Mouse (Mus musculus) cerebellum, adult 2 months (tissue): ENCODE data around the gene Gm20708. TPM values are rescaled to one million over a fixed set of nuclear protein-coding genes. Genes with fewer than 3 reads are reported as not detected.

Experiments used
- DNase-seq, 2 experiments: peaks; one replicate each; pipeline ENCODE4 v3.0.0; 2021
- H3K27ac ChIP-seq: fragments of 200-500 bp; 2 replicates; pipeline ENCODE4 v1.5.1; 2012; ENCODE audit warnings: low read length, control low read depth, inconsistent platforms; ENCODE audit not compliant: insufficient read depth
- H3K27me3 ChIP-seq: fragments of 200-500 bp; 2 replicates; pipeline ENCODE4 v1.6.1; 2012; ENCODE audit warnings: inconsistent platforms, mild to moderate bottlenecking, low read length, moderate library complexity; ENCODE audit not compliant: control insufficient read depth, insufficient read depth
- H3K4me1 ChIP-seq: fragments of 200-500 bp; 2 replicates; pipeline ENCODE4 v1.6.1; 2011; ENCODE audit warnings: low read length; ENCODE audit not compliant: control insufficient read depth, insufficient read depth
- H3K4me3 ChIP-seq: fragments of 200-500 bp; replicated peaks from 2 replicates; pipeline ENCODE3; 2011; ENCODE audit warnings: mild to moderate bottlenecking, low read depth, low read length, control low read depth; ENCODE audit not compliant: insufficient read depth
- CTCF ChIP-seq: fragments of 200-500 bp; IDR thresholded peaks from 2 replicates; pipeline ENCODE4 v1.5.1; 2011; ENCODE audit warnings: low read depth, mild to moderate bottlenecking, control low read depth, low read length, moderate library complexity, borderline replicate concordance; ENCODE audit not compliant: insufficient read depth
- POLR2A ChIP-seq: fragments of 200-500 bp; IDR thresholded peaks from 2 replicates; pipeline ENCODE4 v1.6.1; 2011; ENCODE audit warnings: low read length, control low read depth, borderline replicate concordance; ENCODE audit not compliant: insufficient read depth
- whole genome bisulfite sequencing: fragments of 180-500 bp; shearing (Covaris S2); methylation state at CpG from one replicate; pipeline ENCODE4 v1.1.7; 2018; 5-methylcytosine and 5-hydroxymethylcytosine counted together
- polyA plus RNA-seq: library from polyadenylated mRNA; depleted of rRNA; stranded (reverse); fragments of >200 nt; gene quantifications from 2 replicates; pipeline ENCODE4 v1.2.3, GENCODE M21; 2012

The Gm20708 gene
- polyA plus RNA-seq, 1 experiment = 0.93 TPM

- TF ChIP-seq CTCF (no peak), POLR2A (no peak)
- no peak for DNase-seq
- WGBS = 2% methylated on average over 34 of the region's 34 CpGs
- Histone ChIP-seq H3K27me3 (no peaks in the 10 kb centered on the region; the same call in 1 of the 2 replicates), H3K4me3 (no peak within 1 kb of the TSS), H3K27ac (no peak within 1 kb of the TSS), H3K4me1 (peaks cover 10% of the 10 kb centered on the region; the same call in 1 of the 2 replicates)
These were observed 16.0 kb downstream of the Gm20708 start, which contains the start of the genes Afmid and Tk1 for GRCm38 (mm10) chr11:117825333-117826101. Gene Afmid (plus strand): TSS chr11:117825924. Gene Tk1 (minus strand): TSS chr11:117826092.

GRCm38 (mm10) chr11:117826164-117826563 lies 16.7 kb downstream of the Gm20708 start:
- Histone ChIP-seq H3K4me3 (no peak overlapping the region), H3K4me1 (peaks cover 10% of the 10 kb centered on the region; the same call in 1 of the 2 replicates), H3K27ac (no peak overlapping the region), H3K27me3 (no peaks in the 10 kb centered on the region; the same call in 1 of the 2 replicates)
- no peak for DNase-seq
- WGBS = 51% methylated on average over 5 of the region's 5 CpGs
- TF ChIP-seq POLR2A = no peak
- no peak for TF ChIP-seq CTCF

- 84% methylated on average over 8 of the region's 8 CpGs for WGBS
- no peak for DNase-seq
- Histone ChIP-seq H3K4me1 (peaks cover 10% of the 10 kb centered on the region; the same call in 1 of the 2 replicates), H3K27me3 (no peaks in the 10 kb centered on the region; the same call in 1 of the 2 replicates), H3K27ac (no peak overlapping the region), H3K4me3 (no peak overlapping the region)
- TF ChIP-seq CTCF (no peak), POLR2A (no peak)
These were observed 17.4 kb downstream of the Gm20708 start for GRCm38 (mm10) chr11:117826916-117827315.

- Histone ChIP-seq H3K4me3 (no peak overlapping the region), H3K4me1 (peaks cover 10% of the 10 kb centered on the region; the same call in 1 of the 2 replicates), H3K27ac (no peak overlapping the region), H3K27me3 (no peaks in the 10 kb centered on the region; the same call in 1 of the 2 replicates)
- TF ChIP-seq POLR2A (no peak), CTCF (no peak)
- DNase-seq = no peak
- WGBS = 64% methylated on average over 3 of the region's 3 CpGs
These were observed 17.9 kb downstream of the Gm20708 start for GRCm38 (mm10) chr11:117827386-117827785.

- no peak overlapping the region for H3K4me3 ChIP-seq
- no peaks in the 10 kb centered on the region; the same call in 1 of the 2 replicates for H3K27me3 ChIP-seq
- H3K27ac ChIP-seq = no peak overlapping the region
- TF ChIP-seq CTCF (no peak), POLR2A (no peak)
- DNase-seq = no peak
- WGBS = 60% methylated on average over 18 of the region's 18 CpGs
- H3K4me1 ChIP-seq = peaks cover 10% of the 10 kb centered on the region; the same call in 1 of the 2 replicates
These were observed 18.9 kb downstream of the Gm20708 start for GRCm38 (mm10) chr11:117828149-117828887.

- H3K4me1 ChIP-seq = peaks cover 10% of the 10 kb centered on the region; the same call in 1 of the 2 replicates
- H3K27ac ChIP-seq = no peak overlapping the region
- no peaks in the 10 kb centered on the region; the same call in 1 of the 2 replicates for H3K27me3 ChIP-seq
- TF ChIP-seq CTCF (no peak), POLR2A (no peak)
- no peak overlapping the region for H3K4me3 ChIP-seq
- DNase-seq = peak in 1 of 2 experiments; percentile 28
- WGBS = 48% methylated on average over 9 of the region's 9 CpGs
These were observed 19.6 kb downstream of the Gm20708 start for GRCm38 (mm10) chr11:117828888-117829604.

GRCm38 (mm10) chr11:117829671-117830215 lies 20.3 kb downstream of the Gm20708 start:
- WGBS = 72% methylated on average over 2 of the region's 2 CpGs
- Histone ChIP-seq H3K4me3 (no peak overlapping the region), H3K27me3 (no peaks in the 10 kb centered on the region; the same call in 1 of the 2 replicates), H3K27ac (no peak overlapping the region), H3K4me1 (peaks cover 10% of the 10 kb centered on the region; the same call in 1 of the 2 replicates)
- DNase-seq = no peak
- no peak for TF ChIP-seq POLR2A
